Mouse (Mus musculus) hindbrain, embryonic 14.5 days (tissue): Measurements from ENCODE around the gene Adamts2. TPM values are rescaled to one million over a fixed set of nuclear protein-coding genes. Genes with fewer than 3 reads are reported as not detected.
A peak's percentile ranks its signal among the peaks of the same experiment; 100 is the strongest.

Source experiments
- ATAC-seq: fragments of 200-750 bp; cut with Nextera tagmentation; 2 replicates; pipeline ENCODE4 v1.8.0; 2017; ENCODE audit warnings: moderate number of reproducible peaks, mild to moderate bottlenecking, moderate TSS enrichment, moderate library complexity; ENCODE audit not compliant: low FRiP score
- DNase-seq: peaks from one replicate; pipeline ENCODE4 v3.0.0-alpha.2; 2015; ENCODE audit warnings: low spot score
- H3K27ac ChIP-seq: fragments of 300-500 bp; sonication (generic); 2 replicates; pipeline ENCODE4 v1.5.1; 2014; ENCODE audit warnings: mild to moderate bottlenecking, moderate library complexity
- H3K27me3 ChIP-seq: fragments of 300-500 bp; sonication (generic); 2 replicates; pipeline ENCODE4 v1.6.1; 2014; ENCODE audit warnings: mild to moderate bottlenecking, low read length, mixed read lengths; ENCODE audit not compliant: control insufficient read depth, insufficient read depth
- H3K36me3 ChIP-seq: fragments of 300-500 bp; sonication (generic); replicated peaks from 2 replicates; pipeline ENCODE4 v1.6.1; 2014; ENCODE audit not compliant: control insufficient read depth, insufficient read depth
- H3K4me1 ChIP-seq: fragments of 300-500 bp; sonication (generic); replicated peaks from 2 replicates; pipeline ENCODE4 v1.6.1; 2014; ENCODE audit warnings: antibody characterized with exemption, low read length, mixed read lengths; ENCODE audit not compliant: control insufficient read depth, insufficient read depth
- H3K4me2 ChIP-seq: fragments of 300-500 bp; sonication (generic); replicated peaks from 2 replicates; pipeline ENCODE4 v1.6.1; 2014; ENCODE audit warnings: mild to moderate bottlenecking, moderate library complexity
- H3K4me3 ChIP-seq: fragments of 300-500 bp; sonication (generic); replicated peaks from 2 replicates; pipeline ENCODE4 v1.5.1; 2014; ENCODE audit warnings: mild to moderate bottlenecking, low read length
- H3K9ac ChIP-seq: fragments of 300-500 bp; sonication (generic); 2 replicates; pipeline ENCODE4 v1.6.1; 2014
- H3K9me3 ChIP-seq: fragments of 300-500 bp; sonication (generic); 2 replicates; pipeline ENCODE4 v1.6.1; 2016; ENCODE audit warnings: low read length; ENCODE audit not compliant: control insufficient read depth
- WGBS: fragments of 180-500 bp; shearing (Covaris S2); extraction: QIAGEN DNeasy Blood & Tissue Kit; methylation state at CpG from one replicate; pipeline ENCODE4 v1.1.7; 2014; 5-methylcytosine and 5-hydroxymethylcytosine counted together
- polyA plus RNA-seq: library from polyadenylated mRNA; unstranded; fragments of >200 nt; fragmentation: Nextera tagmentation; extraction: Ambion mirVana; gene quantifications from 2 replicates; pipeline ENCODE4 v1.2.1, GENCODE M21; 2014

Gene Adamts2
- polyA plus RNA-seq, 1 experiment from 2014 or later, result 6.3 TPM

GRCm38 (mm10) chr11:50637026-50637425 lies 35.1 kb downstream of the Adamts2 start:
- H3K27me3 ChIP-seq, result no peaks in the 10 kb centered on the region
- no peaks in the 10 kb centered on the region for H3K36me3 ChIP-seq
- H3K4me3 ChIP-seq, result no peak overlapping the region
- no peaks in the 10 kb centered on the region for H3K4me1 ChIP-seq
- H3K27ac ChIP-seq, result no peak overlapping the region
- no peak overlapping the region for H3K4me2 ChIP-seq
- no peak for DNase-seq
- H3K9me3 ChIP-seq, result no peaks in the 10 kb centered on the region
- no peak for ATAC-seq
- no peak overlapping the region for H3K9ac ChIP-seq
- WGBS, result 89% methylated on average over 11 of the region's 11 CpGs

- ATAC-seq (no peak), DNase-seq (no peak)
- Histone ChIP-seq H3K4me3 (no peak overlapping the region), H3K27ac (no peak overlapping the region), H3K4me2 (no peak overlapping the region), H3K9ac (no peak overlapping the region), H3K4me1 (no peaks in the 10 kb centered on the region), H3K9me3 (no peaks in the 10 kb centered on the region), H3K36me3 (no peaks in the 10 kb centered on the region), H3K27me3 (no peaks in the 10 kb centered on the region)
- WGBS, result 91% methylated on average over 13 of the region's 13 CpGs
These were observed 36.4 kb downstream of the Adamts2 start for GRCm38 (mm10) chr11:50638197-50638867.

- 73% methylated on average over 3 of the region's 3 CpGs for WGBS
- H3K36me3 ChIP-seq, result no peaks in the 10 kb centered on the region
These were observed 37.0 kb downstream of the Adamts2 start for GRCm38 (mm10) chr11:50638868-50639220.

GRCm38 (mm10) chr11:50642583-50642982 lies 40.7 kb downstream of the Adamts2 start:
- Histone ChIP-seq H3K36me3 (no peaks in the 10 kb centered on the region), H3K4me3 (no peak overlapping the region), H3K9ac (no peak overlapping the region), H3K27ac (no peak overlapping the region), H3K27me3 (no peaks in the 10 kb centered on the region), H3K4me1 (0 out of 2 replicates have a peak, but pooled peaks cover 6% of the 10 kb centered on the region), H3K9me3 (peaks cover 3% of the 10 kb centered on the region), H3K4me2 (no peak overlapping the region)
- 90% methylated on average over 3 of the region's 3 CpGs for WGBS
- DNase-seq (no peak), ATAC-seq (no peak)

More at GRCm38 (mm10) chr11:50638868-50639220, 37.0 kb downstream of the Adamts2 start:
- ATAC-seq (peak; percentile 31; the same call in 1 of the 2 replicates), DNase-seq (no peak)
- Histone ChIP-seq H3K9ac (no peak overlapping the region), H3K9me3 (no peaks in the 10 kb centered on the region), H3K4me2 (no peak overlapping the region), H3K4me3 (no peak overlapping the region), H3K27ac (no peak overlapping the region), H3K4me1 (no peaks in the 10 kb centered on the region), H3K27me3 (no peaks in the 10 kb centered on the region)

GRCm38 (mm10) chr11:50646148-50646547 lies 44.3 kb downstream of the Adamts2 start:
- 0 out of 2 replicates have a peak, but pooled peaks cover 6% of the 10 kb centered on the region for H3K4me1 ChIP-seq
- no peaks in the 10 kb centered on the region for H3K36me3 ChIP-seq
- no peaks in the 10 kb centered on the region for H3K27me3 ChIP-seq
- no peak overlapping the region for H3K9ac ChIP-seq
- DNase-seq (no peak), ATAC-seq (no peak)
- no peak overlapping the region for H3K4me3 ChIP-seq
- peak overlapping the region; percentile 26; the same call in 1 of the 2 replicates for H3K27ac ChIP-seq
- peaks cover 11% of the 10 kb centered on the region for H3K9me3 ChIP-seq
- H3K4me2 ChIP-seq, result no peak overlapping the region
- 69% methylated on average over 4 of the region's 4 CpGs for WGBS

- H3K9ac ChIP-seq, result no peak overlapping the region
- DNase-seq, result no peak
- H3K9me3 ChIP-seq, result peaks cover 11% of the 10 kb centered on the region
- H3K36me3 ChIP-seq, result no peaks in the 10 kb centered on the region
- H3K4me1 ChIP-seq, result 0 out of 2 replicates have a peak, but pooled peaks cover 6% of the 10 kb centered on the region
- H3K27ac ChIP-seq, result no peak overlapping the region
- no peak for ATAC-seq
- no peaks in the 10 kb centered on the region for H3K27me3 ChIP-seq
- no peak overlapping the region for H3K4me2 ChIP-seq
- H3K4me3 ChIP-seq, result no peak overlapping the region
- WGBS, result 89% methylated on average over 4 of the region's 4 CpGs
These were observed 46.4 kb downstream of the Adamts2 start for GRCm38 (mm10) chr11:50648143-50648807.

GRCm38 (mm10) chr11:50650037-50650436 lies 48.2 kb downstream of the Adamts2 start:
- H3K36me3 ChIP-seq, result no peaks in the 10 kb centered on the region
- ATAC-seq (no peak), DNase-seq (no peak)
- no peaks in the 10 kb centered on the region for H3K27me3 ChIP-seq
- no peak overlapping the region for H3K4me2 ChIP-seq
- no peak overlapping the region for H3K9ac ChIP-seq
- 90% methylated on average over 2 of the region's 2 CpGs for WGBS
- no peak overlapping the region for H3K27ac ChIP-seq
- H3K9me3 ChIP-seq, result peaks cover 11% of the 10 kb centered on the region
- no peak overlapping the region for H3K4me3 ChIP-seq
- H3K4me1 ChIP-seq, result 0 out of 2 replicates have a peak, but pooled peaks cover 6% of the 10 kb centered on the region

GRCm38 (mm10) chr11:50653746-50654431 lies 52.0 kb downstream of the Adamts2 start:
- no peak overlapping the region for H3K9ac ChIP-seq
- DNase-seq (no peak), ATAC-seq (no peak)
- no peak overlapping the region for H3K4me3 ChIP-seq
- no peaks in the 10 kb centered on the region for H3K27me3 ChIP-seq
- H3K9me3 ChIP-seq, result no peaks in the 10 kb centered on the region
- WGBS, result 84% methylated on average over 9 of the region's 9 CpGs
- no peak overlapping the region for H3K27ac ChIP-seq
- H3K36me3 ChIP-seq, result no peaks in the 10 kb centered on the region
- 0 out of 2 replicates have a peak, but pooled peaks cover 1% of the 10 kb centered on the region for H3K4me1 ChIP-seq
- no peak overlapping the region for H3K4me2 ChIP-seq

- Histone ChIP-seq H3K27ac (no peak overlapping the region), H3K9me3 (no peaks in the 10 kb centered on the region), H3K9ac (no peak overlapping the region), H3K4me2 (no peak overlapping the region), H3K36me3 (no peaks in the 10 kb centered on the region), H3K4me1 (0 out of 2 replicates have a peak, but pooled peaks cover 3% of the 10 kb centered on the region), H3K4me3 (no peak overlapping the region), H3K27me3 (no peaks in the 10 kb centered on the region)
- no peak for ATAC-seq
- DNase-seq, result peak; percentile 28
- WGBS, result 66% methylated on average over 6 of the region's 6 CpGs
These were observed 56.9 kb downstream of the Adamts2 start for GRCm38 (mm10) chr11:50658826-50659225.
